28 mouse cellular contexts compared by ENCODE assay signal in genomic region chr19:22615367-22615766, GRCm38 (mm10).
"Had no signal": no experiment of that assay in that cellular context is flagged by ENCODE, and none has a peak within 500 bp of the region (broad histone marks: within the 10 kb centered on the region; RNA-seq: fewer than 3 reads in every experiment).

No protein-coding gene starts in this region.

- H3K4me1 ChIP-seq: embryonic facial prominence, embryonic 10.5 days; embryonic facial prominence, embryonic 12.5 days; embryonic facial prominence, embryonic 13.5 days; embryonic facial prominence, embryonic 15.5 days; forebrain, embryonic 10.5 days; forebrain, embryonic 12.5 days; forebrain, embryonic 13.5 days; forebrain, embryonic 15.5 days had no signal

- DNase-seq: cerebellum, adult 18-20 months; cerebellum, adult 2 months; cerebellum, adult 8-10 months; cerebellum, adult 9-10 months; cerebellum, adult 9-11 months; cerebellum, postnatal 10 days; cerebellum, postnatal 14 days; cerebellum, postnatal 25 days; cerebellum, postnatal 36 days; embryo, embryonic 11 days; forebrain, postnatal 0 days; gastrocnemius, adult 2 months; gastrocnemius, postnatal 10 days; gastrocnemius, postnatal 14 days; gastrocnemius, postnatal 25 days; gastrocnemius, postnatal 36 days; heart, adult 11 months had no signal

- H3K9me3 ChIP-seq: embryonic facial prominence, embryonic 10.5 days; embryonic facial prominence, embryonic 15.5 days; forebrain, embryonic 10.5 days; forebrain, embryonic 12.5 days; forebrain, embryonic 13.5 days; forebrain, embryonic 15.5 days had no signal

- H3K27me3 ChIP-seq: embryonic facial prominence, embryonic 12.5 days; embryonic facial prominence, embryonic 13.5 days; embryonic facial prominence, embryonic 15.5 days; forebrain, embryonic 12.5 days; forebrain, embryonic 13.5 days; forebrain, embryonic 15.5 days had no signal

- H3K4me3 ChIP-seq: embryonic facial prominence, embryonic 10.5 days; embryonic facial prominence, embryonic 12.5 days; embryonic facial prominence, embryonic 13.5 days; embryonic facial prominence, embryonic 15.5 days; erythroblast, embryonic 14.5 days; forebrain, embryonic 10.5 days; forebrain, embryonic 12.5 days; forebrain, embryonic 13.5 days; forebrain, embryonic 15.5 days; gastrocnemius, adult 2 months had no signal

- H3K36me3 ChIP-seq: embryonic facial prominence, embryonic 10.5 days; embryonic facial prominence, embryonic 12.5 days; embryonic facial prominence, embryonic 13.5 days; embryonic facial prominence, embryonic 15.5 days; forebrain, embryonic 10.5 days; forebrain, embryonic 12.5 days; forebrain, embryonic 15.5 days had no signal

- H3K9ac ChIP-seq: embryonic facial prominence, embryonic 12.5 days; embryonic facial prominence, embryonic 13.5 days; embryonic facial prominence, embryonic 15.5 days; forebrain, embryonic 12.5 days; forebrain, embryonic 13.5 days; forebrain, embryonic 15.5 days; forebrain, postnatal 0 days had no signal

- H3K4me2 ChIP-seq: embryonic facial prominence, embryonic 12.5 days; embryonic facial prominence, embryonic 13.5 days; embryonic facial prominence, embryonic 15.5 days; forebrain, embryonic 12.5 days; forebrain, embryonic 13.5 days; forebrain, embryonic 15.5 days had no signal

- H3K27ac ChIP-seq: embryonic facial prominence, embryonic 10.5 days; embryonic facial prominence, embryonic 12.5 days; embryonic facial prominence, embryonic 13.5 days; embryonic facial prominence, embryonic 15.5 days; forebrain, embryonic 10.5 days; forebrain, embryonic 12.5 days; forebrain, embryonic 13.5 days; forebrain, embryonic 15.5 days; gastrocnemius, adult 2 months had no signal

- ATAC-seq: forebrain, embryonic 13.5 days; forebrain, embryonic 14.5 days; forebrain, embryonic 15.5 days; forebrain, embryonic 16.5 days; forebrain, postnatal 0 days had no signal
